Mouse (Mus musculus) cortical plate, adult 2 months (tissue): ENCODE measurements around the gene Olfr348. TPM values are rescaled to one million over a fixed set of nuclear protein-coding genes. Genes with fewer than 3 reads are reported as not detected.

ENCODE experiments used
- H3K27ac ChIP-seq: fragments of 200-500 bp; 2 replicates; pipeline ENCODE4 v1.5.1; 2012; ENCODE audit warnings: low read length, control low read depth, inconsistent platforms; ENCODE audit not compliant: insufficient read depth
- H3K4me1 ChIP-seq: fragments of 200-500 bp; 2 replicates; pipeline ENCODE4 v1.6.1; 2011; ENCODE audit warnings: low read length; ENCODE audit not compliant: control insufficient read depth, insufficient read depth
- H3K4me3 ChIP-seq: fragments of 200-500 bp; 2 replicates; pipeline ENCODE4 v1.5.1; 2011; ENCODE audit warnings: mild to moderate bottlenecking, low read length, control low read depth; ENCODE audit not compliant: insufficient read depth
- CTCF ChIP-seq: fragments of 200-500 bp; IDR thresholded peaks from 2 replicates; pipeline ENCODE4 v1.5.1; 2011; ENCODE audit warnings: mild to moderate bottlenecking, control low read depth, low read length; ENCODE audit not compliant: insufficient read depth; ENCODE audit errors: extremely low read depth
- POLR2A ChIP-seq: fragments of 200-500 bp; IDR thresholded peaks from 2 replicates; pipeline ENCODE4 v1.6.1; 2011; ENCODE audit warnings: mild to moderate bottlenecking, low read length, control low read depth; ENCODE audit not compliant: insufficient read depth; ENCODE audit errors: extremely low read depth
- polyA plus RNA-seq: library from polyadenylated mRNA; depleted of rRNA; stranded (reverse); fragments of >200 nt; gene quantifications from 2 replicates; pipeline ENCODE4 v1.2.3, GENCODE M21; 2012; rRNA removed

Gene Olfr348
- not detected in 2 replicates for polyA plus RNA-seq

DNA sequence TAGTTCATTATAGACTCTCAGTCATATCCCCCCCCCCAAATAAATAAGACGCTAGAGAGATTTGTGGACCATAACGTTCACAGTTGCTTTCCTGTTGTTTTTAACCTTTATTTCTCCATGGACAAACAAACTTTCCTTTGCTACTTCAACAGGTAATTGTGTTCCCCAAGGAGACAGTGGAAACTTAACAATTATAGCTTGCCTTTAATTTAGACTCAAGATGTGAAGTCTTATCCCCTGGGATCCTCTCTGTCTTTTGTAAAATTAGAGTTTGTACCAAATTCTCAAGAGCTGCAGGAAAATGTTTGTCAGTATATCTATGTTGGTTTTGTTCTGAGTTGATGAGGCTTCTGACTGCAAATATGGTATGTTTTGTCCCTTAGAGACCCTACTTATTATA lies at the start of gene Olfr348:
Olfr348 (plus strand) TSS at position 301 of the 400 bp plus-strand sequence.
- Histone ChIP-seq H3K27ac (no peak within 1 kb of the TSS), H3K4me3 (no peak within 1 kb of the TSS), H3K4me1 (no peaks in the 10 kb centered on the region)
- TF ChIP-seq CTCF (no peak), POLR2A (no peak)

DNA sequence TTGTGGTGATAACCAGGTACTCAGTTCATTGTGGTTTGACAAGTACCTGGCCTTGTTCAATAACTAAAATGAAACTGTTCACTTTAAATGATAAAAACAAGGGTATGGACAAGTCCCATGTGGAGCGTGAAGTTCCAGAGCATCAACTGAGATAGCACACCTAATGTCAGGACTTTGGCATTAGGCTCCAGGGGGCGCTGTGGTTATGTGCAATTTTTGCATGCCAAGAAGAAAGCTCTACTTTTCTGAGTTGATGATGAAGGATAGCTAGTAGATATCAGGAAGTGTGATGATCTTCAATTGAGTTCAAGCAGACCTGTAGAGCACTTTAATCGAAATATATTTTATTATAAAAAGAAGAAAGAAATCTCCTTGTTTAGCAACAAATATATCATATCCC lies 47.9 kb upstream of the Olfr348 start:
- Histone ChIP-seq H3K4me1 (no peaks in the 10 kb centered on the region), H3K27ac (no peak overlapping the region), H3K4me3 (no peak overlapping the region)
- no peak for TF ChIP-seq POLR2A
- TF ChIP-seq CTCF: no peak

DNA sequence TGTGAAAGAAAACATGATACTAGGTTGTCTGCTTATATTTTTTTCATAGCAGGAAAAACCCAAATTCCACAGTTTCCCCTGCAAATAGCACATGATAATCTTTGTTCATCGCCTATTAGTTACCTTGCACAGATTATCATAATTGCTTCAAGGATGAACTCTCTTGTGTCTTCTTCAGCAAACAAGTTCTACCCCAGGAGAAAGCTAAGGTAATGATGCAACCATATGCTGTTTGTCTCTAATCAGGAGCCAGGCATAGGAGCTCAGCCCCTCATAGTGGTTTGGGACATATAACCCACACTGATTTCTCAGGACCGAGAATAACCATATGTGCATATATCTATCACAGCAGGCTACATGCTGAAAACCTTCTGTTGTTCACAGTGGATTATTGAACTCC lies 6.2 kb downstream of the Olfr348 start, which contains the start of gene Olfr50:
Olfr50 (plus strand) TSS at position 301 of the 400 bp plus-strand sequence.
- Histone ChIP-seq H3K4me3 (no peak within 1 kb of the TSS), H3K27ac (no peak within 1 kb of the TSS), H3K4me1 (no peaks in the 10 kb centered on the region)
- TF ChIP-seq CTCF: no peak
- TF ChIP-seq POLR2A: no peak

DNA sequence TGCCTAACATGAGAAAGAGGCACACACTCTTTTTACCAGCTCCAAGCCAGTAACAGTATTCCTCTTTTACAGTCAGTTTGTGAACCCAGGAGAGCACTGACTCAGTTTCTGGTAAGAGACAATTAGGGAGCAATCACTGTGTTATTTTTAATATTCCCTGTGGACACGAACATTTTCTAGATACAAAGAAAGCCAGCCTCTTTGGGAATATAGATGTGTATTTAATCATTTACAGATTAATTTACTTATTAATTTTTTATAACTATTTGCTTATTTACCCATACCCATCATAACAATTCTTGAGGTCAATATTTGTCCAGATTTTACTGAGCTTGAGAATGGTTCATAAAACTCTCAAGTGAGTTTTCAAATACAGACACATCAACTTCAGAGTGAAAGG lies 32.9 kb downstream of the Olfr348 start, which contains the start of gene Olfr3:
Olfr3 (minus strand) TSS at position 101 of the 400 bp plus-strand sequence.
- Histone ChIP-seq H3K4me1 (no peaks in the 10 kb centered on the region), H3K4me3 (no peak within 1 kb of the TSS), H3K27ac (no peak within 1 kb of the TSS)
- TF ChIP-seq CTCF: no peak
- no peak for TF ChIP-seq POLR2A

Other genes starting within 250 kb of the Olfr348 start
- gene Olfr344, start 217.6 kb upstream of the Olfr348 start, polyA plus RNA-seq: 0.02 TPM in 1 of 2 replicates, not detected in the other
- not detected in 2 replicates for gene Olfr345, start 144.2 kb upstream of the Olfr348 start, polyA plus RNA-seq
- not detected in 2 replicates for gene Olfr346, start 98.5 kb upstream of the Olfr348 start, polyA plus RNA-seq
- gene Olfr347, start 52.4 kb upstream of the Olfr348 start, polyA plus RNA-seq: not detected in 2 replicates
- not detected in 2 replicates for gene Olfr50, start 6.3 kb downstream of the Olfr348 start, polyA plus RNA-seq
- not detected in 2 replicates for gene Olfr3, start 32.8 kb downstream of the Olfr348 start, polyA plus RNA-seq
- not detected in 2 replicates for gene Olfr350, start 62.0 kb downstream of the Olfr348 start, polyA plus RNA-seq
- gene Olfr351, start 78.4 kb downstream of the Olfr348 start, polyA plus RNA-seq: not detected in 2 replicates
- gene Olfr352, start 84.2 kb downstream of the Olfr348 start, polyA plus RNA-seq: not detected in 2 replicates
- not detected in 2 replicates for gene Olfr353, start 108.7 kb downstream of the Olfr348 start, polyA plus RNA-seq
- not detected in 2 replicates for gene Olfr354, start 121.4 kb downstream of the Olfr348 start, polyA plus RNA-seq
- gene Olfr355, start 144.6 kb downstream of the Olfr348 start, polyA plus RNA-seq: not detected in 2 replicates
- gene Olfr356, start 152.8 kb downstream of the Olfr348 start, polyA plus RNA-seq: not detected in 2 replicates
- not detected in 2 replicates for gene Olfr357, start 209.6 kb downstream of the Olfr348 start, polyA plus RNA-seq
- gene Olfr358, start 225.1 kb downstream of the Olfr348 start, polyA plus RNA-seq: not detected in 2 replicates